Mouse (Mus musculus): Measurements from ENCODE around the gene Lrrfip1.

DNA sequence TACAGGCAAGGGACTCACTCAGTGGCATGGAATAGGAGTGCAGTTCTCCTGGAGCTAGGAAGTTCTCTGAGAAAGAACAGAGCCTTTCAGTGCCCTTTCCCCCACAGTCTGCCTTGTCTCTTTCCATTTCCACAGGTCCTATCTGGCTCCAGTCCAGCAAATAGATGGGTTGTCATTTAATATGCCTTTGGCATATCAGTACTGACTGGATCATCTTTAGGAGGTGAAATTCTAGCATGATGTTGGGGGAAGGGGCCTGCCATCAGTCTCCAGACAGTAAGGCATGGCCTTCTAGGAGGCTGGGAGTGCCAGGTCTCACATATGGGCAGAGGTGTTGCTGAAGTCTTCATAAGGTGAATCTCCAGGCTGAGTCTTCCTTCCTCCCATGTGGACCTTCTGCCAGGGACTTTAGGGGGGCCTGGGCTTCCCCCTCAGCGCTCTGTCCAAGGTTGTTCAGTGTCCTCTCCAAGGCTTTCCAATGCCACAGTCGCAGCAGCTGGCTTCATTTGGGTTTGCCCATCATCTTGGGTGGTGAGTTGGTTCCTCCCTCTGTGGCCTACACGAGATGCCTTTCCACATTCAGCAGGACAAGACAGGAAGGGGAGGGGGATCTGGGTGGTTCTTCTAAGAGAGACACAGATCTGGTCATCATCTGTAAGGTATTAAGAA is 3.5 kb downstream of the Lrrfip1 start:
- TF ChIP-seq CTCF (IDR thresholded peaks at IDR 0.05; ENCODE audit: extremely low read depth, insufficient read depth, insufficient read length, insufficient replicate concordance) (no peak), POLR2A (IDR thresholded peaks at IDR 0.05; ENCODE audit: low read depth, low read length) (no peak)

Measured in spleen, adult 2 months (tissue).